Mouse (Mus musculus) thymus, postnatal 10 days (tissue): ENCODE data around the gene Gxylt2.

Experiments used
- DNase-seq, 2 experiments: peaks; one replicate each; pipeline ENCODE4 v3.0.0; 2021; ENCODE audit warnings: low spot score in 2 of 2

Gxylt2 gene

GRCm38 (mm10) chr6:100704574-100705365 is at the start of gene Gxylt2:
TSS of gene Gxylt2 (plus strand) at chr6:100704734.
- DNase-seq = no peak

- DNase-seq = no peak
Measured at GRCm38 (mm10) chr6:100660395-100660794, 44.1 kb upstream of the Gxylt2 start.

GRCm38 (mm10) chr6:100662224-100662623 is 42.3 kb upstream of the Gxylt2 start:
- DNase-seq = no peak

- no peak for DNase-seq
Measured at GRCm38 (mm10) chr6:100667644-100668043, 36.9 kb upstream of the Gxylt2 start.

- DNase-seq = no peak
Measured at GRCm38 (mm10) chr6:100668858-100669257, 35.7 kb upstream of the Gxylt2 start.

- peak; percentile 19 to 36 for DNase-seq
Measured at GRCm38 (mm10) chr6:100670370-100670841, 34.1 kb upstream of the Gxylt2 start.

GRCm38 (mm10) chr6:100670880-100671344 is 33.6 kb upstream of the Gxylt2 start, which contains the start of gene Shq1:
TSS of gene Shq1 (minus strand) at chr6:100671157.
- DNase-seq = peak; percentile 80 to 87

- DNase-seq = no peak
Measured at GRCm38 (mm10) chr6:100671401-100671800, 33.1 kb upstream of the Gxylt2 start.

- DNase-seq = no peak
Measured at GRCm38 (mm10) chr6:100674974-100675373, 29.6 kb upstream of the Gxylt2 start.

- DNase-seq = no peak
Measured at GRCm38 (mm10) chr6:100676461-100676860, 28.1 kb upstream of the Gxylt2 start.

GRCm38 (mm10) chr6:100678636-100679035 is 25.9 kb upstream of the Gxylt2 start:
- DNase-seq = no peak

- DNase-seq = no peak
Measured at GRCm38 (mm10) chr6:100686341-100686740, 18.2 kb upstream of the Gxylt2 start.

- no peak for DNase-seq
Measured at GRCm38 (mm10) chr6:100699986-100700385, 4.5 kb upstream of the Gxylt2 start.

GRCm38 (mm10) chr6:100700774-100701173 is 3.8 kb upstream of the Gxylt2 start:
- DNase-seq = no peak

- no peak for DNase-seq
Measured at GRCm38 (mm10) chr6:100704197-100704573, 349 bp upstream of the Gxylt2 start.

GRCm38 (mm10) chr6:100705366-100705811 is 855 bp downstream of the Gxylt2 start:
- DNase-seq = no peak

GRCm38 (mm10) chr6:100706861-100707260 is 2.3 kb downstream of the Gxylt2 start:
- DNase-seq = no peak

- no peak for DNase-seq
Measured at GRCm38 (mm10) chr6:100707557-100707956, 3.0 kb downstream of the Gxylt2 start.

GRCm38 (mm10) chr6:100708248-100708647 is 3.7 kb downstream of the Gxylt2 start:
- no peak for DNase-seq

GRCm38 (mm10) chr6:100708996-100709395 is 4.5 kb downstream of the Gxylt2 start:
- no peak for DNase-seq

- DNase-seq = no peak
Measured at GRCm38 (mm10) chr6:100709483-100709882, 4.9 kb downstream of the Gxylt2 start.

- peak in 1 of 2 experiments; percentile 29 for DNase-seq
Measured at GRCm38 (mm10) chr6:100710170-100710569, 5.6 kb downstream of the Gxylt2 start.

GRCm38 (mm10) chr6:100710866-100711265 is 6.3 kb downstream of the Gxylt2 start:
- DNase-seq = no peak
